Comparison of ENCODE assay signal across 16 mouse cellular contexts in the genomic region with DNA sequence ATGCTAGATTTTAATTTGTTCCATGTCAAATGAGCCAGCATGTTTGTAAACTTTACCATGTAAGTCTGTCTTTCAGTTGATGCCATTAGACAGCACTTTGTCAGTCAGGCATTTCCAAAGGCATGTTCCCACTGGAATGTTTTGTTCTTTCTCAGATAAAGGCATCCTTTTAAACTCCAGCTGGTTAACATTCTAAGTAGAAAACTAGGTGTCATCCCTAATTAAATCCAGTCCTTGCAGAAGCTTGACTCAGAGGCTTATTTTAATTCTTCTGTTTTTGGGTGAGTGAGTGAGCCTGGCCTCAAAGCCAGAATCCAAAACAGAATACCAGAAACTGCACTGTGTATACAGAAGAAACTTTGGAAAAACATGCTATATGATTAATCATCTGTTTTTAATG.
"Had no signal": no experiment of that assay in that cellular context is flagged by ENCODE, and none has a peak within 500 bp of the region (broad histone marks: within the 10 kb centered on the region; RNA-seq: fewer than 3 reads in every experiment).

No protein-coding gene starts in this region.

- H3K4me1 ChIP-seq: limb, embryonic 15.5 days; liver, embryonic 12.5 days; lung, embryonic 15.5 days; megakaryocyte, embryonic 14.5 days; stomach, embryonic 15.5 days had no signal

- DNase-seq: kidney, postnatal 10 days; kidney, postnatal 4 days; lung, postnatal 14 days; right cerebral cortex, postnatal 4 days; thymus, postnatal 36 days had no signal

- H3K4me3 ChIP-seq: layer of hippocampus, adult 2 months; left cerebral cortex, adult 2 months; limb, embryonic 15.5 days; liver, embryonic 12.5 days; lung, embryonic 15.5 days; megakaryocyte, embryonic 14.5 days; neural tube, embryonic 13.5 days; stomach, embryonic 15.5 days had no signal

- H3K4me2 ChIP-seq: limb, embryonic 15.5 days; liver, embryonic 12.5 days; lung, embryonic 15.5 days; midbrain, embryonic 11.5 days; neural tube, embryonic 13.5 days; stomach, embryonic 15.5 days had no signal

- H3K36me3 ChIP-seq: limb, embryonic 15.5 days; liver, embryonic 12.5 days; lung, embryonic 15.5 days; neural tube, embryonic 13.5 days; stomach, embryonic 15.5 days had no signal

- H3K9me3 ChIP-seq: limb, embryonic 15.5 days; liver, embryonic 12.5 days; lung, embryonic 15.5 days; neural tube, embryonic 13.5 days; stomach, embryonic 15.5 days had no signal

- H3K27ac ChIP-seq: layer of hippocampus, adult 2 months; limb, embryonic 15.5 days; liver, embryonic 12.5 days; lung, embryonic 15.5 days; macrophage; neural tube, embryonic 13.5 days; stomach, embryonic 15.5 days had no signal

- ATAC-seq: liver, embryonic 12.5 days; midbrain, embryonic 16.5 days had no signal

- H3K27me3 ChIP-seq: limb, embryonic 15.5 days; liver, embryonic 12.5 days; lung, embryonic 15.5 days; megakaryocyte, embryonic 14.5 days; neural tube, embryonic 13.5 days; stomach, embryonic 15.5 days had no signal

- H3K9ac ChIP-seq: limb, embryonic 15.5 days; liver, embryonic 12.5 days; lung, embryonic 15.5 days; neural tube, embryonic 13.5 days; stomach, embryonic 15.5 days had no signal
